Mouse (Mus musculus) retina, postnatal 7 days (tissue): ENCODE data around the gene Ankrd33.

Source experiments
- DNase-seq: peaks from one replicate; pipeline ENCODE4 v3.0.0-alpha.2; 2012; ENCODE audit warnings: low read depth, low spot score

The Ankrd33 gene

GRCm38 (mm10) chr15:101115511-101116110 lies at the start of gene Ankrd33:
TSS of gene Ankrd33 (plus strand) at chr15:101115755.
- DNase-seq, result peak; percentile 78

- no peak for DNase-seq
Observed at GRCm38 (mm10) chr15:101066364-101066847, 49.1 kb upstream of the Ankrd33 start.

GRCm38 (mm10) chr15:101066920-101067696 lies 48.4 kb upstream of the Ankrd33 start:
- no peak for DNase-seq

- no peak for DNase-seq
Observed at GRCm38 (mm10) chr15:101068029-101068428, 47.5 kb upstream of the Ankrd33 start.

GRCm38 (mm10) chr15:101068671-101069070 lies 46.9 kb upstream of the Ankrd33 start:
- no peak for DNase-seq

GRCm38 (mm10) chr15:101069641-101070190 lies 45.8 kb upstream of the Ankrd33 start:
- DNase-seq, result no peak

- DNase-seq, result no peak
Observed at GRCm38 (mm10) chr15:101070762-101071161, 44.8 kb upstream of the Ankrd33 start.

GRCm38 (mm10) chr15:101072736-101073135 lies 42.8 kb upstream of the Ankrd33 start:
- no peak for DNase-seq

- no peak for DNase-seq
Observed at GRCm38 (mm10) chr15:101074067-101074466, 41.5 kb upstream of the Ankrd33 start.

GRCm38 (mm10) chr15:101075150-101075549 lies 40.4 kb upstream of the Ankrd33 start:
- DNase-seq, result no peak

GRCm38 (mm10) chr15:101075656-101076055 lies 39.9 kb upstream of the Ankrd33 start:
- no peak for DNase-seq

GRCm38 (mm10) chr15:101076071-101077000 lies 39.2 kb upstream of the Ankrd33 start:
- DNase-seq, result no peak

GRCm38 (mm10) chr15:101077001-101077812 lies 38.3 kb upstream of the Ankrd33 start:
- DNase-seq, result no peak

- DNase-seq, result no peak
Observed at GRCm38 (mm10) chr15:101077813-101078730, 37.5 kb upstream of the Ankrd33 start, which contains the start of gene Fignl2. TSS of gene Fignl2 (minus strand) at chr15:101078567.

- DNase-seq, result no peak
Observed at GRCm38 (mm10) chr15:101078731-101079156, 36.8 kb upstream of the Ankrd33 start.

- DNase-seq, result no peak
Observed at GRCm38 (mm10) chr15:101080031-101080520, 35.5 kb upstream of the Ankrd33 start.

- DNase-seq, result no peak
Observed at GRCm38 (mm10) chr15:101081035-101081548, 34.5 kb upstream of the Ankrd33 start.

- DNase-seq, result no peak
Observed at GRCm38 (mm10) chr15:101082236-101082635, 33.3 kb upstream of the Ankrd33 start.

- no peak for DNase-seq
Observed at GRCm38 (mm10) chr15:101084499-101084898, 31.1 kb upstream of the Ankrd33 start.
